Comparison of ENCODE assay signal across 8 mouse cellular contexts in genomic region chr3:146107116-146107849, GRCm38 (mm10). TPM values are rescaled to one million over a fixed set of nuclear protein-coding genes. Genes with fewer than 3 reads are reported as not detected.
A peak's percentile ranks its signal among the peaks of the same experiment; 100 is the strongest.
DNase-seq lines count a peak whose midpoint lies in the region; ATAC-seq lines count a peak whose summit lies in the region.

No protein-coding gene starts in this region.

- H3K27ac ChIP-seq in hindbrain, embryonic 10.5 days, result no peak overlapping the region
- H3K27ac ChIP-seq in stomach, embryonic 15.5 days, result no peak overlapping the region

- H3K4me2 ChIP-seq in stomach, embryonic 15.5 days, result peak overlapping the region; percentile 83

- peaks cover 3% of the 10 kb centered on the region; the same call in 1 of the 2 replicates for H3K4me1 ChIP-seq in hindbrain, embryonic 10.5 days (replicated peaks)
- H3K4me1 ChIP-seq in stomach, embryonic 15.5 days, result no peaks in the 10 kb centered on the region

- peak; percentile 57 for ATAC-seq in common myeloid progenitor, adult 5-6 weeks (replicated peaks; ENCODE audit: low read depth, poor library complexity, severe bottlenecking)
- no peak for ATAC-seq in stomach, embryonic 15.5 days (ENCODE audit: insufficient read depth, low FRiP score, low read depth)

- H3K36me3 ChIP-seq in hindbrain, embryonic 10.5 days, result no peaks in the 10 kb centered on the region
- no peaks in the 10 kb centered on the region for H3K36me3 ChIP-seq in stomach, embryonic 15.5 days

- peaks cover 10% of the 10 kb centered on the region for H3K27me3 ChIP-seq in hindbrain, embryonic 10.5 days (ENCODE audit: insufficient read depth, poor library complexity, severe bottlenecking)
- no peaks in the 10 kb centered on the region for H3K27me3 ChIP-seq in stomach, embryonic 15.5 days (replicated peaks)

- 5% methylated on average over 18 of the region's 18 CpGs for WGBS in hindbrain, embryonic 10.5 days
- WGBS in stomach, embryonic 15.5 days, result 4% methylated on average over 18 of the region's 18 CpGs

- H3K9ac ChIP-seq in stomach, embryonic 15.5 days, result no peak overlapping the region

- peaks cover 4% of the 10 kb centered on the region; the same call in 1 of the 2 replicates for H3K9me3 ChIP-seq in hindbrain, embryonic 10.5 days
- no peaks in the 10 kb centered on the region for H3K9me3 ChIP-seq in stomach, embryonic 15.5 days

- peak; percentile 16 to 34 for DNase-seq in layer of hippocampus, postnatal 10 days (ENCODE audit: low spot score in 2 of 2)
- no peak for DNase-seq in layer of hippocampus, adult 11-12 months (ENCODE audit: low spot score)
- peak; percentile 34 for DNase-seq in ES-CJ7 (ENCODE audit: low read depth, low spot score)
- DNase-seq in hindbrain, embryonic 10.5 days (ENCODE audit: low spot score), result peak; percentile 45
- DNase-seq in lung, postnatal 36 days, result peak; percentile 11
- no peak for DNase-seq in layer of hippocampus, postnatal 36 days

- peak overlapping the region; percentile 55 for H3K4me3 ChIP-seq in hindbrain, embryonic 10.5 days
- peak overlapping the region; percentile 42 for H3K4me3 ChIP-seq in stomach, embryonic 15.5 days (replicated peaks)

RNA-seq across cellular contexts. Expression of gene Wdr63, which starts 0.6 kb away (rescaled TPM):
- total RNA-seq in layer of hippocampus, postnatal 10 days (2021), result 1 to 10 TPM in 1 of 2 experiments, under 1 TPM in 1; 0.96 to 1.7 TPM
- total RNA-seq in common myeloid progenitor, adult 5-6 weeks (2017), result not detected in 2 replicates
- 0.50 and 1.1 TPM in 2 replicates for polyA plus RNA-seq in hindbrain, embryonic 10.5 days (2016; fragmentation: Nextera tagmentation; extraction: Ambion mirVana)
- 0.18 TPM in 2 replicates for polyA plus RNA-seq in stomach, embryonic 15.5 days (2015; fragmentation: Nextera tagmentation; extraction: Ambion mirVana)
- under 1 TPM; 0.60 to 0.99 TPM for total RNA-seq in layer of hippocampus, postnatal 36 days (2021)

RNA-seq across cellular contexts. Expression of gene Mcoln3, which starts 10.0 kb away (rescaled TPM):
- not detected for total RNA-seq in layer of hippocampus, postnatal 10 days (2021)
- total RNA-seq in common myeloid progenitor, adult 5-6 weeks (2017), result 0.18 and 3.4 TPM in 2 replicates
- polyA plus RNA-seq in hindbrain, embryonic 10.5 days (2016; fragmentation: Nextera tagmentation; extraction: Ambion mirVana), result 4.9 and 8.6 TPM in 2 replicates
- 4.4 and 8.5 TPM in 2 replicates for polyA plus RNA-seq in stomach, embryonic 15.5 days (2015; fragmentation: Nextera tagmentation; extraction: Ambion mirVana)
- total RNA-seq in layer of hippocampus, postnatal 36 days (2021), result not detected

RNA-seq across cellular contexts. Expression of gene Mcoln2, which starts 42.4 kb away (rescaled TPM):
- not detected for total RNA-seq in layer of hippocampus, postnatal 10 days (2021)
- 8.2 and 11.1 TPM in 2 replicates for total RNA-seq in common myeloid progenitor, adult 5-6 weeks (2017)
- polyA plus RNA-seq in hindbrain, embryonic 10.5 days (2016; fragmentation: Nextera tagmentation; extraction: Ambion mirVana), result 0.41 and 0.62 TPM in 2 replicates
- 2.3 and 2.9 TPM in 2 replicates for polyA plus RNA-seq in stomach, embryonic 15.5 days (2015; fragmentation: Nextera tagmentation; extraction: Ambion mirVana)
- total RNA-seq in layer of hippocampus, postnatal 36 days (2021), result not detected

Comparison
In these comparisons a context has a peak if more than half of its experiments do, and no peak if none do; other contexts are left out.
1. DNase-seq: peak in layer of hippocampus, postnatal 10 days (2 of 2), ES-CJ7 (single experiment), hindbrain, embryonic 10.5 days (single experiment) and lung, postnatal 36 days (single experiment); none in layer of hippocampus, adult 11-12 months (single experiment) and layer of hippocampus, postnatal 36 days (0 of 2).